Mouse (Mus musculus) ovary, postnatal 14 days (tissue): ENCODE data around the gene Dlg3.

Experiments used
- DNase-seq: peaks from one replicate; pipeline ENCODE4 v3.0.0; 2022; ENCODE audit warnings: low spot score

Dlg3 gene

GRCm38 (mm10) chrX:100767181-100767884, at the start of gene Dlg3:
Dlg3 (plus strand) TSS chrX:100767722.
- DNase-seq = no peak

GRCm38 (mm10) chrX:100728947-100729346, 38.6 kb upstream of the Dlg3 start:
- DNase-seq = peak; percentile 36

- DNase-seq = peak; percentile 16
Measured at GRCm38 (mm10) chrX:100729665-100730188, 37.8 kb upstream of the Dlg3 start, which contains the start of gene Gdpd2. Gdpd2 (plus strand) TSS chrX:100729873.

GRCm38 (mm10) chrX:100730266-100730665, 37.3 kb upstream of the Dlg3 start:
- DNase-seq = no peak

GRCm38 (mm10) chrX:100734359-100734758, 33.2 kb upstream of the Dlg3 start:
- DNase-seq = no peak

- peak; percentile 47 for DNase-seq
Measured at GRCm38 (mm10) chrX:100738918-100739317, 28.6 kb upstream of the Dlg3 start.

GRCm38 (mm10) chrX:100739443-100739842, 28.1 kb upstream of the Dlg3 start:
- DNase-seq = no peak

- DNase-seq = no peak
Measured at GRCm38 (mm10) chrX:100740785-100741184, 26.7 kb upstream of the Dlg3 start.

GRCm38 (mm10) chrX:100741940-100742339, 25.6 kb upstream of the Dlg3 start:
- DNase-seq = peak; percentile 30

GRCm38 (mm10) chrX:100765855-100766254, 1.7 kb upstream of the Dlg3 start:
- no peak for DNase-seq

- DNase-seq = no peak
Measured at GRCm38 (mm10) chrX:100767885-100768626, 534 bp downstream of the Dlg3 start.

GRCm38 (mm10) chrX:100769281-100769680, 1.8 kb downstream of the Dlg3 start:
- no peak for DNase-seq

GRCm38 (mm10) chrX:100774341-100774811, 6.9 kb downstream of the Dlg3 start:
- DNase-seq = peak; percentile 54

GRCm38 (mm10) chrX:100775405-100775804, 7.9 kb downstream of the Dlg3 start:
- DNase-seq = no peak

- peak; percentile 26 for DNase-seq
Measured at GRCm38 (mm10) chrX:100776494-100776893, 9.0 kb downstream of the Dlg3 start.

- DNase-seq = peak; percentile 37
Measured at GRCm38 (mm10) chrX:100776985-100777654, 9.6 kb downstream of the Dlg3 start.

- no peak for DNase-seq
Measured at GRCm38 (mm10) chrX:100777655-100778234, 10.2 kb downstream of the Dlg3 start.

- no peak for DNase-seq
Measured at GRCm38 (mm10) chrX:100778397-100778796, 10.9 kb downstream of the Dlg3 start.

GRCm38 (mm10) chrX:100789322-100789721, 21.8 kb downstream of the Dlg3 start:
- DNase-seq = no peak

- DNase-seq = no peak
Measured at GRCm38 (mm10) chrX:100796041-100796740, 28.7 kb downstream of the Dlg3 start.

- DNase-seq = no peak
Measured at GRCm38 (mm10) chrX:100796741-100797090, 29.2 kb downstream of the Dlg3 start.
